Mouse (Mus musculus): ENCODE data around the gene Podn.

DNA sequence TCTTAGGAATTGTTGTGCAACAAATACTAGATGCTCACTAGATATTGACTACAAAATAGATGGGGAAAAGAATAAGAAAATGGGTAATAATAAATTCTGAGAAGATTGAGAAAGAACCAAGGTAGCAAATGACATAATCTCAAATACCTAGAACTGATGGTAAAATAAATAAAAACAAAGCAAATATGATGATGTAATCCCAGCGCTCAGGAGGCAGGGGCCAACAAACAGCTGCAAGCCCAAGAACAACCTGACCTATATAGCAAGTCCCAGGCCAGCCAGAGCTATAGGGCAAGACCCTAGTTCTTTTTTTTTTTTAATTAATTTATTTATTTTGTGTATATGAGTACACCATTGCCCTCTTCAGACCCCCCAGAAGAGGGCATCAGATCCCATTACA, 27.9 kb upstream of the Podn start:
- TF ChIP-seq POLR2A (IDR thresholded peaks at IDR 0.05; ENCODE audit: borderline replicate concordance, insufficient read depth, low read length): no peak
- no peak for TF ChIP-seq CTCF (IDR thresholded peaks at IDR 0.05; ENCODE audit: borderline replicate concordance, insufficient read depth, low read depth, low read length)

All from cerebellum, adult 2 months (tissue).